In the genomic region with DNA sequence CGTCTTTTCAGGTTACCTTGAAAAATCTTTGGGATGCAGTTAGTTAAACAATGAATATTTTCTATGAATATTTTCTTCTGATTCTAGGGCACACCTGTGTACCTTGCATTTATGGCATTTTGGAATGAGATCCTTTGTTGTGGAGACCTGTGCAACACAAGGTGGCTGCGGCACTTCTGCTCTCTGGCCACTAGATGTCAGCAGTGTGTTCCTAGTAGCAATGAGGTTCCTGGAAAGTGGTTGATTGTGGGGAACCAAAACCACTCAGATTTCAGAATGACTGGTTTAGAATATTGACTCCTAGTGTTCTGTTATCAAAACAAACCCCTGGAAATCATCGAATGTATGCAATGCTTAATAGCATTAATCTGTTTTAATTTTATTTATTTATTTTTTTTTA, we compare ENCODE assay signal across 9 mouse cellular contexts. TPM values are rescaled to one million over a fixed set of nuclear protein-coding genes. Genes with fewer than 3 reads are reported as not detected.
DNase-seq lines count a peak whose midpoint lies in the region; ATAC-seq and TF ChIP-seq lines count a peak whose summit lies in the region.
"Had no signal": no experiment of that assay in that cellular context is flagged by ENCODE, and none has a peak within 500 bp of the region (broad histone marks: within the 10 kb centered on the region; RNA-seq: fewer than 3 reads in every experiment).

No protein-coding gene starts in this region.

- H3K4me1 ChIP-seq in intestine, embryonic 14.5 days (replicated peaks; ENCODE audit: control insufficient read depth, insufficient read depth, low read length), result no peaks in the 10 kb centered on the region
- H3K4me1 ChIP-seq in intestine, embryonic 16.5 days (ENCODE audit: control insufficient read depth, insufficient read depth, low read length), result no peaks in the 10 kb centered on the region
- H3K4me1 ChIP-seq in hindbrain, postnatal 0 days (ENCODE audit: insufficient read depth, low read length), result no peaks in the 10 kb centered on the region
- H3K4me1 ChIP-seq: megakaryocyte, embryonic 14.5 days had no signal

- intact Hi-C loops in left cerebral cortex, postnatal 25 days (cut with DNase I), result loop anchor here (1.0 to 5.0 kb wide), 3 partner anchors 140 to 729 kb away; no protein-coding TSS in a partner anchor

- H3K27ac ChIP-seq in intestine, embryonic 14.5 days (ENCODE audit: low read depth), result no peak overlapping the region
- H3K27ac ChIP-seq in intestine, embryonic 16.5 days (ENCODE audit: low read length), result no peak overlapping the region
- no peak overlapping the region for H3K27ac ChIP-seq in hindbrain, postnatal 0 days

- WGBS in intestine, embryonic 14.5 days, result 5% methylated on average over 3 of the region's 3 CpGs
- 5% methylated on average over 3 of the region's 3 CpGs for WGBS in intestine, embryonic 16.5 days
- 6% methylated on average over 3 of the region's 3 CpGs for WGBS in hindbrain, postnatal 0 days

- DNase-seq in intestine, embryonic 14.5 days (ENCODE audit: low spot score), result peak; percentile 80
- DNase-seq in adrenal gland, postnatal 14 days, result peak; percentile 64
- DNase-seq in embryo, embryonic 11.5 days (ENCODE audit: low read depth, low spot score), result peak; percentile 63
- DNase-seq in hindbrain, postnatal 0 days (ENCODE audit: low spot score), result peak; percentile 93
- peak; percentile 75 to 77 for DNase-seq in left cerebral cortex, postnatal 25 days (ENCODE audit: low spot score in 2 of 2)
- peak; percentile 28 for DNase-seq in thymus, postnatal 0 days (ENCODE audit: low spot score)

- no peaks in the 10 kb centered on the region for H3K36me3 ChIP-seq in intestine, embryonic 14.5 days (ENCODE audit: control insufficient read depth, insufficient read depth, low read length)
- H3K36me3 ChIP-seq in intestine, embryonic 16.5 days (ENCODE audit: control insufficient read depth, insufficient read depth, low read length), result no peaks in the 10 kb centered on the region
- H3K36me3 ChIP-seq in hindbrain, postnatal 0 days (ENCODE audit: insufficient read depth, low read length), result no peaks in the 10 kb centered on the region

- ATAC-seq in intestine, embryonic 14.5 days (replicated peaks; ENCODE audit: low FRiP score, low TSS enrichment, low read depth), result peak; percentile 71; the same call in 1 of the 2 replicates
- no peak for ATAC-seq in intestine, embryonic 16.5 days
- ATAC-seq in hindbrain, postnatal 0 days, result peak; percentile 77
- 0 out of 2 replicates have a peak, but pooled peaks have one; percentile 50 for ATAC-seq in monocyte, adult 5-6 weeks (replicated peaks; ENCODE audit: insufficient number of reproducible peaks, low FRiP score, low TSS enrichment, poor library complexity, severe bottlenecking)

- TF ChIP-seq CTCF in hindbrain, postnatal 0 days (IDR thresholded peaks at IDR 0.05; ENCODE audit: low read depth), result peak; percentile 97

- no peak overlapping the region for H3K4me2 ChIP-seq in intestine, embryonic 14.5 days (ENCODE audit: low read length)
- no peak overlapping the region for H3K4me2 ChIP-seq in intestine, embryonic 16.5 days (ENCODE audit: low read depth, low read length)
- H3K4me2 ChIP-seq in hindbrain, postnatal 0 days (ENCODE audit: low read depth, low read length), result no peak overlapping the region

- no peak overlapping the region for H3K9ac ChIP-seq in intestine, embryonic 14.5 days (ENCODE audit: low read length)
- H3K9ac ChIP-seq in intestine, embryonic 16.5 days (ENCODE audit: low read depth, low read length), result no peak overlapping the region
- H3K9ac ChIP-seq in hindbrain, postnatal 0 days (replicated peaks; ENCODE audit: low read length), result no peak overlapping the region

- no peak overlapping the region for H3K4me3 ChIP-seq in intestine, embryonic 14.5 days (ENCODE audit: low read depth, low read length)
- H3K4me3 ChIP-seq in intestine, embryonic 16.5 days (ENCODE audit: low read length), result no peak overlapping the region
- no peak overlapping the region for H3K4me3 ChIP-seq in hindbrain, postnatal 0 days (ENCODE audit: low read length)
- H3K4me3 ChIP-seq: megakaryocyte, embryonic 14.5 days had no signal

- no peaks in the 10 kb centered on the region for H3K9me3 ChIP-seq in intestine, embryonic 14.5 days (ENCODE audit: control insufficient read depth, low read length)
- no peaks in the 10 kb centered on the region for H3K9me3 ChIP-seq in intestine, embryonic 16.5 days (ENCODE audit: control insufficient read depth, low read length)
- no peaks in the 10 kb centered on the region for H3K9me3 ChIP-seq in hindbrain, postnatal 0 days (ENCODE audit: low read length)
- H3K9me3 ChIP-seq: megakaryocyte, embryonic 14.5 days had no signal

- no peaks in the 10 kb centered on the region for H3K27me3 ChIP-seq in intestine, embryonic 14.5 days (replicated peaks; ENCODE audit: control insufficient read depth, insufficient read depth, low read length)
- no peaks in the 10 kb centered on the region for H3K27me3 ChIP-seq in intestine, embryonic 16.5 days (replicated peaks; ENCODE audit: control insufficient read depth, insufficient read depth, low read length)
- H3K27me3 ChIP-seq in hindbrain, postnatal 0 days (ENCODE audit: insufficient read depth, low read length), result no peaks in the 10 kb centered on the region
- H3K27me3 ChIP-seq: megakaryocyte, embryonic 14.5 days had no signal

RNA-seq across cellular contexts. Expression of a gene that starts 31.7 kb away (rescaled TPM):
- polyA plus RNA-seq in intestine, embryonic 14.5 days (2014; fragmentation: Nextera tagmentation; extraction: Ambion mirVana), result 0.17 and 0.24 TPM in 2 replicates
- polyA plus RNA-seq in intestine, embryonic 16.5 days (2015; fragmentation: Nextera tagmentation; extraction: Ambion mirVana), result 0.27 and 0.37 TPM in 2 replicates
- total RNA-seq in adrenal gland, postnatal 14 days (2021), result 0.07 and 0.08 TPM in 2 replicates
- total RNA-seq in hindbrain, postnatal 0 days (2014; rRNA removed), result 0.25 and 0.58 TPM in 2 replicates
- 1.1 and 1.2 TPM in 2 replicates for polyA plus RNA-seq in hindbrain, postnatal 0 days (2015; fragmentation: Nextera tagmentation; extraction: Ambion mirVana)
- under 1 TPM; 0.11 to 0.21 TPM for total RNA-seq in left cerebral cortex, postnatal 25 days (2021)
- total RNA-seq in monocyte, adult 5-6 weeks (2017), result not detected in 3 replicates
- 0.31 and 0.57 TPM in 2 replicates for polyA plus RNA-seq in thymus, postnatal 0 days (2015; fragmentation: Nextera tagmentation; extraction: Ambion mirVana)

Comparison
In these comparisons a context has a peak if more than half of its experiments do, and no peak if none do; other contexts are left out.
1. DNase-seq: peak in every context shown above with its lines; median percentile 93 in hindbrain, postnatal 0 days; 80 in intestine, embryonic 14.5 days; 76 in left cerebral cortex, postnatal 25 days; 64 in adrenal gland, postnatal 14 days; 63 in embryo, embryonic 11.5 days; 28 in thymus, postnatal 0 days.